Mouse (Mus musculus) lung, postnatal 36 days (tissue): Measurements from ENCODE around the gene Ctsj.
"Not testable (repeated sequence)": the region's sequence is repeated elsewhere in the genome, so short reads cannot be mapped to it uniquely, and the experiment has no call there.

Source experiments
- DNase-seq: peaks from one replicate; pipeline ENCODE4 v3.0.0; 2022; ENCODE audit warnings: mixed read lengths

Gene Ctsj

GRCm38 (mm10) chr13:61005859-61006258 is at the start of gene Ctsj:
Gene Ctsj, minus strand, starts transcription at chr13:61005959.
- no peak for DNase-seq

- no peak for DNase-seq
Observed at GRCm38 (mm10) chr13:61040531-61040930, 34.8 kb upstream of the Ctsj start, which contains the start of gene Ctsq. Gene Ctsq, minus strand, starts transcription at chr13:61040631.

- DNase-seq, result no peak
Observed at GRCm38 (mm10) chr13:61022785-61023184, 17.0 kb upstream of the Ctsj start.

GRCm38 (mm10) chr13:61021844-61022243 is 16.1 kb upstream of the Ctsj start:
- no peak for DNase-seq

- DNase-seq, result no peak
Observed at GRCm38 (mm10) chr13:61010171-61010570, 4.4 kb upstream of the Ctsj start.

- no peak for DNase-seq
Observed at GRCm38 (mm10) chr13:60997600-60997999, 8.2 kb downstream of the Ctsj start.

- DNase-seq, result not testable (repeated sequence)
Observed at GRCm38 (mm10) chr13:60986915-60987314, 18.8 kb downstream of the Ctsj start.

GRCm38 (mm10) chr13:60972319-60972718 is 33.4 kb downstream of the Ctsj start:
- not testable (repeated sequence) for DNase-seq

- DNase-seq, result not testable (repeated sequence)
Observed at GRCm38 (mm10) chr13:60963985-60964384, 41.8 kb downstream of the Ctsj start.

GRCm38 (mm10) chr13:60961706-60962105 is 44.1 kb downstream of the Ctsj start:
- peak; percentile 36 for DNase-seq
